Mouse (Mus musculus): ENCODE measurements around the gene Tubgcp4. TPM values are rescaled to one million over a fixed set of nuclear protein-coding genes. Genes with fewer than 3 reads are reported as not detected.
"Not testable (repeated sequence)": the region's sequence is repeated elsewhere in the genome, so short reads cannot be mapped to it uniquely, and the experiment has no call there.

The Tubgcp4 gene
- 10 to 100 TPM; 45.7 to 48.6 TPM for total RNA-seq (2021)
- long read RNA-seq, experiment 1, full-length matches to known transcripts = 30 of 46 reads
- long read RNA-seq, experiment 1, partial matches to known transcripts = 5 of 46 reads
- long read RNA-seq, experiment 1, other reads (novel, unspliced or antisense) = 11 of 46 reads
- long read RNA-seq, experiment 2, full-length matches to known transcripts = 24 of 35 reads
- long read RNA-seq, experiment 2, partial matches to known transcripts = 0 of 35 reads
- long read RNA-seq, experiment 2, other reads (novel, unspliced or antisense) = 11 of 35 reads

DNA sequence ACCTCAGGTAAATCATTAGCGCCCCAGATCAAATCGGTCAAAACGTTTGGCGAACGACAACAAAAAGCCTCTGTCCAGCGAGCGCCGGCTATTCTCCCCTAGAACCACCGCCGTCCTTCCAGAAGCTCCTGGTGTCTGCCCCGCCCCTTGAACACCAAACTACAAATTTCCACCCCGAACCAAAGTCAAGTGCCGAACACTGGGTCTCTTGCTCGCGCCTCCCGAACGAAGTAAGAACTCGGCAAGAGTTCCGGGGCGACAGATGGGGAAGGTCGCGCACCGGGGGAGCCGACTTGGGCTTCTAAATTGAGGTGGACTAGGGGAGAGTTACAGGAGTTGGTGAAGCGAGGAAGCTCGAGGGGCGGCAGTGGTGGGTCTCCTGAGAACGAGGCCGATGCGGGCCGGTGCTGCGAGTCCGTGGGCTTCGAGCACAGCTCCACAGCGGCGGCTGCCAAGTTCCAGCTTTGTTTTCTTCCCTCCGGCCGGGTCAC, at the start of gene Tubgcp4:
Gene Tubgcp4 (plus strand): TSS at position 174 of the 491 bp plus-strand sequence.
- H3K27ac ChIP-seq = peak within 1 kb of the TSS; percentile 80
- no peak for TF ChIP-seq CTCF (IDR thresholded peaks at IDR 0.05)
- intact Hi-C loops (cut with DNase I) = loop anchor here (1.0 to 5.0 kb wide), 2 partner anchors 30 to 227 kb away; partner anchors contain the start of genes Adal and Lcmt2
- peak within 1 kb of the TSS; percentile 94 for H3K4me3 ChIP-seq
- no peak for DNase-seq (ENCODE audit: extremely low spot score in 1 of 2, low spot score in 2 of 2)

DNA sequence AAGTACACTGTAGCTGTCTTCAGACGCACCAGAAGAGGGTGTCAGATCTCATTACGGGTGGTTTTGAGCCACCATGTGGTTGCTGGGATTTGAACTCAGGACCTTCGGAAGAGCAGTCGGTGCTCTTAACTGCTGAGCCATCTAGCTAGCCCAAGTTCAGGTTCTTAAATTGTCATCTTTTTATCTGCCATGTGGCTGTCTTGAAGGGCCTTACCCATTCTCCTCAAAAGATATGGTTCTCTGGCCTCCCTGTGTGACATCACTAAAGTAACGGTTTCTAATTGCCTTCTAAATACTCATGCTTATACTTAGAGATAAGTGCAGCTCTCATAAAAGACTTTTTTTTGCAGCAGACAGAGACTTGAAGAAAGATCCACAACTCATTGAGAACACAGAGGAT, 44.2 kb upstream of the Tubgcp4 start:
- DNase-seq (ENCODE audit: extremely low spot score in 1 of 2, low spot score in 2 of 2); H3K4me3 ChIP-seq; H3K27ac ChIP-seq; intact Hi-C loops (cut with DNase I): not testable (repeated sequence)

DNA sequence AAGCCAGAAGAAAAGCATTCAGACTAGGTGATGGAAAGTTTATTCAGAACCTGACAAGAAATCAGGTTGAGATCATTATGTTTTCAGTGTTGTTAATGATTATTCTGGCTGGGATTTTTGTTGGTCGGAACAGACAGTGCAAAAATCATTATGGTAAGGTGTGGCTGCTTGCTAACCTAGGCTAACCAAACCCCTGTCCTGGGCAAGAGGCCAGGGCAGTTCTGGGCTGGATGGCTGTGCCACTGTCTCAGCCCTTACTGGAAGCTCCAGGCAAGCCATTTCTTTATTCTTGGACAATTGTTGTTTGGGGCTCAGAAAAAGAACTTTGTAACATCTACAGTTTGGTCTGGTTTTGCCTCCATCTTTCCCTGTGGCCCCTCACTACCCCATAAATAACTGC, 42.9 kb upstream of the Tubgcp4 start:
- no peak for TF ChIP-seq CTCF (IDR thresholded peaks at IDR 0.05)
- H3K4me3 ChIP-seq = no peak overlapping the region
- no peak overlapping the region for H3K27ac ChIP-seq
- no peak for DNase-seq (ENCODE audit: extremely low spot score in 1 of 2, low spot score in 2 of 2)
- intact Hi-C loops (cut with DNase I) = no loop called here

- no peak for DNase-seq (ENCODE audit: extremely low spot score in 1 of 2, low spot score in 2 of 2)
- no peak for TF ChIP-seq CTCF (IDR thresholded peaks at IDR 0.05)
- Histone ChIP-seq H3K4me3 (no peak overlapping the region), H3K27ac (no peak overlapping the region)
- intact Hi-C loops (cut with DNase I) = no loop called here
These were observed 41.4 kb upstream of the Tubgcp4 start for GRCm38 (mm10) chr2:121128865-121129620.

DNA sequence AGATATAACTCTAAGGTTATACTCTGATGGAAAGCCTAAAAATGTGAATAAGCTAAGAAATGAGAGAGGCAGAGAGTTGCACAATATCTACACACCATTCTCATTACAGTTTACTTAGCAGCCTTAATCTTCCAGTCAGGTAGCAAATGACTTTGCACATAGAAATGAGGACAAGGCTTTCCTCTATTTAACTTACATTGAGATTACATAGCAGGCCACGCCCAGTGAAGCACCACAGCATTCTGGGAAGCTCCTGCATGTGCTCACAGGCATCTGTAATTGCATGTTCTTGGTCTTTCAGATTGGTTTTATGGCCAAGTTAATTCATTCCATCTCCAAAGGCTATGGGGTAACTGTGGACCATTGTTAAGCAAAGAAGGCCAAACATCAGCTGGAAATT, 37.6 kb upstream of the Tubgcp4 start:
- H3K27ac ChIP-seq = no peak overlapping the region
- H3K4me3 ChIP-seq = no peak overlapping the region
- DNase-seq (ENCODE audit: extremely low spot score in 1 of 2, low spot score in 2 of 2) = no peak
- intact Hi-C loops (cut with DNase I) = no loop called here
- TF ChIP-seq CTCF (IDR thresholded peaks at IDR 0.05) = no peak

DNA sequence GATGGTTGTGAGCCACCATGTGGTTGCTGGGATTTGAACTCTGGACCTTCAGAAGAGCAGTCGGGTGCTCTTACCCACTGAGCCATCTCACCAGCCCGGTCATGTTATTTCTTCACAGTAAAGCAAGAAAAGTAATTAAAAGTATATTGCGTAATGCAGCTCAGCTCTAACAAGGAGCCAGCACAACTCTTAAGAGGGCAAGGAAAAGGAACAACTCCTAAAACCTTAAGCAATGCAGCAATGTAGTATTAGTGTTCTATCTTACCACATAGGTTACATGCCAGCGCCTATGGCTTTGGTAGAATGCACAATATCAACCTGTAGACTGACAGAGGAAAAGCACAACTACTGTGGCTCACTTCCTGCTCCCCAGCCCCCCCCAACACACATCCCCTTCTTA, 33.1 kb upstream of the Tubgcp4 start:
- no peak for TF ChIP-seq CTCF (IDR thresholded peaks at IDR 0.05)
- no peak for DNase-seq (ENCODE audit: extremely low spot score in 1 of 2, low spot score in 2 of 2)
- Histone ChIP-seq H3K4me3 (no peak overlapping the region), H3K27ac (no peak overlapping the region)
- intact Hi-C loops (cut with DNase I) = no loop called here

GRCm38 (mm10) chr2:121139266-121140017, 31.0 kb upstream of the Tubgcp4 start:
- no peak for TF ChIP-seq CTCF (IDR thresholded peaks at IDR 0.05)
- intact Hi-C loops (cut with DNase I) = loop anchor here (1.0 kb wide), 1 partner anchor 31 kb away; the partner anchor contains the start of gene Tubgcp4
- no peak for DNase-seq (ENCODE audit: extremely low spot score in 1 of 2, low spot score in 2 of 2)
- Histone ChIP-seq H3K4me3 (peak overlapping the region; percentile 89), H3K27ac (peak overlapping the region; percentile 96)

GRCm38 (mm10) chr2:121140018-121140882, 30.2 kb upstream of the Tubgcp4 start, which contains the start of the genes Adal and Lcmt2:
TSS of gene Adal (plus strand) at chr2:121140428.
TSS of gene Lcmt2 (minus strand) at chr2:121140653.
- TF ChIP-seq CTCF (IDR thresholded peaks at IDR 0.05) = no peak
- peak; percentile 92 for DNase-seq (ENCODE audit: extremely low spot score in 1 of 2, low spot score in 2 of 2)
- H3K27ac ChIP-seq = peak within 1 kb of the TSS; percentile 96
- intact Hi-C loops (cut with DNase I) = loop anchor here (1.0 kb wide), 1 partner anchor 30 kb away; the partner anchor contains the start of gene Tubgcp4
- peak within 1 kb of the TSS; percentile 89 for H3K4me3 ChIP-seq

DNA sequence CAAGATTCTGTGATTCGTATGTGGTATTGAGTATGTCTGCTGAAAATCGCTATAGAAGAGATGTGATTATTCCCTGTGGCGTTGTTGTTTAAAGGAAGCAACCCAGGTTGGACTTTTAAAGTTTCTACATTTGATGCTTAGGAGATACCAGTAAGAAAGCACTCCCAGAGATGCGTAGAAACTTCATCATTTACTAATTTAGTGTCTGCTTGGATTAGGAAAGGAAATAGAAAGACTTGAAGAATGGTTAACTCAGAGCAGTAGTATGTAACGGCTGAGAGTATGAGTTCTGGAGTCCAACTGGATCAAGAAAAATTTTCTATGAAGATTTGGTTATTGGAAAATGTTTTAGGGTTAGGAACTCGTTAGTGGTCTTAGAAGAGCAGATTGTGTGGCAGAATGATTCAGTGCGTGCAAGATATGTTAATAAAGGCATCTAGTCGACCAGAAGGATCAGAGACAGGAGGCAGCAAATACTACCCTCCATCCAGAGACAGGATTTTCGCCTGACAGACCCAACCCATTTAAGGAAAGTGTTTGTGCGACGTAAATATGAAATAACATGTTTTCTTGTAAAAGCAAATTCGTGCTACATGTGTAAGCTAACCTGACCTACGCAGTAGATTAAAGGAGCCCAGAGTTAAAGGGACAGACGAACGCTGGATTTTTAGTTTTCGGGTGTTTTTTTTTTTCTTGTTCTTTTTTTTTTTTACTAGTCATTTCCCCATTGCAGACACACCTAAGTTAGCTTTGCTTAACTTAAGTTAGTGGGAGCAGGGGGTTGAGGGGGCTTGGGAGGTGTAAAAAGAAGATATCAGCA, 29.0 kb upstream of the Tubgcp4 start:
- Histone ChIP-seq H3K4me3 (peak overlapping the region; percentile 89), H3K27ac (peak overlapping the region; percentile 96)
- intact Hi-C loops (cut with DNase I) = no loop called here
- no peak for DNase-seq (ENCODE audit: extremely low spot score in 1 of 2, low spot score in 2 of 2)
- TF ChIP-seq CTCF (IDR thresholded peaks at IDR 0.05) = no peak

GRCm38 (mm10) chr2:121142415-121142814, 28.0 kb upstream of the Tubgcp4 start:
- no peak for TF ChIP-seq CTCF (IDR thresholded peaks at IDR 0.05)
- H3K4me3 ChIP-seq = no peak overlapping the region
- intact Hi-C loops (cut with DNase I) = no loop called here
- DNase-seq (ENCODE audit: extremely low spot score in 1 of 2, low spot score in 2 of 2) = no peak
- H3K27ac ChIP-seq = no peak overlapping the region
